Mouse (Mus musculus) erythroid progenitor cell, adult 5-6 weeks (primary cell): ENCODE data around the gene Clca4a. TPM values are rescaled to one million over a fixed set of nuclear protein-coding genes. Genes with fewer than 3 reads are reported as not detected.

Source experiments
- total RNA-seq, 2 experiments: library from RNA; stranded (forward) in 1 of 2; stranded (reverse) in 1 of 2; fragments of 150-400 nt in 1 of 2; fragments of 186-747, 209-891 nt in 1 of 2; gene quantifications; 2 replicates each; pipeline versions ENCODE4 v1.2.3 to v1.2.4; 2015 to 2017; ENCODE audit warnings: low replicate concordance in 2 of 2

Clca4a gene
- total RNA-seq, 2 experiments from 2014 or later: not detected

Other genes starting within 250 kb of the Clca4a start
- 9.2 and 20.5 TPM in 2 replicates for gene Clca3a1, start 214.1 kb downstream of the Clca4a start, total RNA-seq (2015; ENCODE audit: low replicate concordance)
- 12.5 and 17.9 TPM in 2 replicates for gene Clca3a1, start 214.1 kb downstream of the Clca4a start, total RNA-seq (2017; ENCODE audit: low replicate concordance)
- not detected in 2 replicates for gene Clca3a2, start 155.6 kb downstream of the Clca4a start, total RNA-seq (2015; ENCODE audit: low replicate concordance)
- not detected in 2 replicates for gene Clca3a2, start 155.6 kb downstream of the Clca4a start, total RNA-seq (2017; ENCODE audit: low replicate concordance)
- not detected in 2 replicates for gene Clca3b, start 125.7 kb downstream of the Clca4a start, total RNA-seq (2015; ENCODE audit: low replicate concordance)
- not detected in 2 replicates for gene Clca3b, start 125.7 kb downstream of the Clca4a start, total RNA-seq (2017; ENCODE audit: low replicate concordance)
- not detected in 2 replicates for gene Clca4b, start 42.5 kb downstream of the Clca4a start, total RNA-seq (2015; ENCODE audit: low replicate concordance)
- not detected in 2 replicates for gene Clca4b, start 42.5 kb downstream of the Clca4a start, total RNA-seq (2017; ENCODE audit: low replicate concordance)
- gene Clca1, start 57.7 kb upstream of the Clca4a start, total RNA-seq (2015; ENCODE audit: low replicate concordance): not detected in 2 replicates
- not detected in 2 replicates for gene Clca1, start 57.7 kb upstream of the Clca4a start, total RNA-seq (2017; ENCODE audit: low replicate concordance)
- not detected in 2 replicates for gene Clca2, start 124.4 kb upstream of the Clca4a start, total RNA-seq (2015; ENCODE audit: low replicate concordance)
- not detected in 2 replicates for gene Clca2, start 124.4 kb upstream of the Clca4a start, total RNA-seq (2017; ENCODE audit: low replicate concordance)
- gene Odf2l, start 143.5 kb upstream of the Clca4a start, total RNA-seq (2015; ENCODE audit: low replicate concordance): 25.6 and 33.1 TPM in 2 replicates
- 29.3 and 33.0 TPM in 2 replicates for gene Odf2l, start 143.5 kb upstream of the Clca4a start, total RNA-seq (2017; ENCODE audit: low replicate concordance)